Mouse (Mus musculus): ENCODE measurements around the gene Vmn1r131.
"Not testable (repeated sequence)": the region's sequence is repeated elsewhere in the genome, so short reads cannot be mapped to it uniquely, and the experiment has no call there.

Vmn1r131 gene

DNA sequence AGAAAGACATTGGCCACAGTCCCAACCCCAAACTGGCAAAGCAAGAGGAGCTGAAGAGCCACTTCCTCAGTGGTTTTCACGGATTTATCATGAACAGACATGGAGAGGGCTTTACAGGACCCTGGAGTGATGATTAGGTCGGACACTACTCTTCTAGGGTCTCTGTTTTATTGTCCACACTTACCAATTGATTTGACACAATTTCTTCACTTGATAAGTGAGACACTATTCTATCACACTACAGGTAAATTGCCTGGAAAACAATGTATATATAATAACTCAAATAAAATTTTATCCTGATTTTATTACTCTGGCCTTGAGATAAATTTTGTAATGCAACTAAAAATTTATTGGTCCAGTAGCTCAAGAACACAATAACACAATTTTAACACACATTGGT, at the start of gene Vmn1r131:
Gene Vmn1r131, minus strand, starts transcription at position 101 of the 400 bp plus-strand sequence.
- not testable (repeated sequence) for DNase-seq

DNA sequence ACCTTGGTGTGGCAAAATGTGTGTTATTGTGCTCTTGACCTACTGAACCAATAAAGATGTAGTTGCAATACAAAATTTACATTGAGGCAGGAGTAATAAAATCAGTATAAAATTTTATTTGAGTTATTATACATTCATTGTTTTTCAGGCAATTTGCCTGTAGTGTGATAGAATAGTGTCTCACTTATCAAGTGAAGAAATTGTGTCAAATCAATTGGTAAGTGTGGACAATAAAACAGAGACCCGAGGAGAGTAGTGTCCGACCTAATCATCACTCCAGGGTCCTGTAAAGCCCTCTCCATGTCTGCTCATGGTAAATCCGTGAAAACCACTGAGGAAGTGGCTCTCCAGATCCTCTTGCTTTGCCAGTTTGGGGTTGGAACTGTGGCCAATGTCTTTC, 34.4 kb downstream of the Vmn1r131 start, which contains the start of gene Vmn1r130:
Gene Vmn1r130, plus strand, starts transcription at position 301 of the 400 bp plus-strand sequence.
- not testable (repeated sequence) for DNase-seq
